Mouse (Mus musculus): Measurements from ENCODE around the gene Bola2.
"Not testable (repeated sequence)": the region's sequence is repeated elsewhere in the genome, so short reads cannot be mapped to it uniquely, and the experiment has no call there.

The Bola2 gene

GRCm38 (mm10) chr7:126708175-126708952 lies 13.2 kb downstream of the Bola2 start:
- DNase-seq (ENCODE audit: low read depth, low spot score), result no peak

GRCm38 (mm10) chr7:126710266-126710665 lies 15.1 kb downstream of the Bola2 start:
- no peak for DNase-seq (ENCODE audit: low read depth, low spot score)

- no peak for DNase-seq (ENCODE audit: low read depth, low spot score)
Measured at GRCm38 (mm10) chr7:126711910-126712309, 16.7 kb downstream of the Bola2 start.

- no peak for DNase-seq (ENCODE audit: low read depth, low spot score)
Measured at GRCm38 (mm10) chr7:126715679-126716078, 20.5 kb downstream of the Bola2 start.

- DNase-seq (ENCODE audit: low read depth, low spot score), result no peak
Measured at GRCm38 (mm10) chr7:126717566-126717965, 22.4 kb downstream of the Bola2 start.

- DNase-seq (ENCODE audit: low read depth, low spot score), result peak; percentile 80
Measured at GRCm38 (mm10) chr7:126718787-126719337, 23.7 kb downstream of the Bola2 start.

- no peak for DNase-seq (ENCODE audit: low read depth, low spot score)
Measured at GRCm38 (mm10) chr7:126721635-126722034, 26.4 kb downstream of the Bola2 start.

GRCm38 (mm10) chr7:126725077-126725476 lies 29.9 kb downstream of the Bola2 start:
- DNase-seq (ENCODE audit: low read depth, low spot score), result no peak

- DNase-seq (ENCODE audit: low read depth, low spot score), result no peak
Measured at GRCm38 (mm10) chr7:126725667-126726066, 30.5 kb downstream of the Bola2 start.

- DNase-seq (ENCODE audit: low read depth, low spot score), result not testable (repeated sequence)
Measured at GRCm38 (mm10) chr7:126730256-126730789, 35.1 kb downstream of the Bola2 start.

GRCm38 (mm10) chr7:126736122-126736521 lies 40.9 kb downstream of the Bola2 start:
- no peak for DNase-seq (ENCODE audit: low read depth, low spot score)

GRCm38 (mm10) chr7:126739551-126739950 lies 44.4 kb downstream of the Bola2 start:
- no peak for DNase-seq (ENCODE audit: low read depth, low spot score)

GRCm38 (mm10) chr7:126740132-126740735 lies 45.0 kb downstream of the Bola2 start:
- DNase-seq (ENCODE audit: low read depth, low spot score), result peak; percentile 63

- DNase-seq (ENCODE audit: low read depth, low spot score), result no peak
Measured at GRCm38 (mm10) chr7:126740977-126741376, 45.8 kb downstream of the Bola2 start.

- no peak for DNase-seq (ENCODE audit: low read depth, low spot score)
Measured at GRCm38 (mm10) chr7:126741452-126741851, 46.3 kb downstream of the Bola2 start.

- DNase-seq (ENCODE audit: low read depth, low spot score), result no peak
Measured at GRCm38 (mm10) chr7:126741964-126742482, 46.8 kb downstream of the Bola2 start.

GRCm38 (mm10) chr7:126746066-126746465 lies 50.9 kb downstream of the Bola2 start:
- DNase-seq (ENCODE audit: low read depth, low spot score), result no peak

GRCm38 (mm10) chr7:126746798-126747197 lies 51.6 kb downstream of the Bola2 start:
- DNase-seq (ENCODE audit: low read depth, low spot score), result no peak

GRCm38 (mm10) chr7:126748824-126749223 lies 53.6 kb downstream of the Bola2 start:
- peak; percentile 30 for DNase-seq (ENCODE audit: low read depth, low spot score)

Data from R1 (cell line).